Mouse (Mus musculus): Measurements from ENCODE around the gene BC005624.

Gene BC005624

DNA sequence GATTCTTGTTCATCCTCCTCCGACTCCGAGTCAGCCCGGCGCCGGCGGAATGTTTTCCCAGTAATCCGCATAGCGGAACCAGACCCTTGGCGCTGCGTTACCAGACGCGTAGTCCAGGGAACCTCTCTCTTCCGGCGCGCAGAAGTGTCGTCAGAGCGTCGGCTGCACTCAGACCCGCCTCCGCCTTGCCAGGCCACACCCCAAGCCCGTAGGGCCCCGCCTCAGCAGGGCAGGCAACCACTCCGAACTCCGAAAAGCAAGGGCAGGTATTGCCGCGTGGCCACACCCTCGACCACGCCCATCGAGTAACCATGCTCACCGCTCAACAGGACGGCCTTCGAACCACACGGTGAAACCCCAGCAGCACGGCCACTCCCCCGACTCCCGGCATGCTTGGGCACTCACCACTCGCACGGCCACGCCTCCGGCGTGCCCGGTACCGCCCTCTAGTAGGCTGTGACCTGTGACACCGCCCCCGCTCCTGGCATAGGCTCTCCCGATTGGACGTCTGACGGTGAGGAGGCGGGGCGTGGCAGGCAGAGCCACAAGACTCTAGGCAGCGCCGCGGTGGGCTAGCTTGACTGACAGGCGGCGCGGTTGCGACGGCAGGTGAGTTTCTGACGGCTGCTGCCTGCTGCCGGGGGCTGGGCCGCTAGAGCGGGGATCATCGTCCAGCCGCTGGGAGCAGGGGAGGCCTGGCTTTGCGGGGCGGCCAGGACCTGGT lies at the start of gene BC005624, which contains the start of gene Usp20:
Gene BC005624, minus strand, starts transcription at position 412 of the 724 bp plus-strand sequence.
Gene Usp20, plus strand, starts transcription at position 490 of the 724 bp plus-strand sequence.
- in situ Hi-C loops (cut with MboI; ENCODE audit: low sequenced_read_pairs): no loop called here

DNA sequence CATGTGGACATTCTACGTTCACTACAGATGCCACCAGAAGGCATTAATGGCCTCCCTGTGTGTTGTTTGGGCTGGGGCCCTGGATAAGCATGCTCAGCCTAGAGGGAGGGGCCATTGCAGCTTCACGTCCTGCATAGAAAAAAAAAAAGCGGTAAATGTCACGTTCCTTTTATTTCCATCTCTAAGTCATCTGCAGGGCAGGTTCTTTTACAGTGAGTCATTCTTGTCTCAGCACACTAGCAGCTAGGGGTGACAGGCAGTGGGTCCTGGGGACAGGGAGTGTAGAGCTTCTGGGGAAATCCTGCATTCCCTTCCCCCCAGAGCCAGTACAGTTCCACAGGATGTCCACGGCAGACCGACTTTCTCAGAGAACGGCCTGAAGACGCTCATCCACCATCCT lies 44.6 kb upstream of the BC005624 start:
- in situ Hi-C loops (cut with MboI; ENCODE audit: low sequenced_read_pairs): no loop called here

DNA sequence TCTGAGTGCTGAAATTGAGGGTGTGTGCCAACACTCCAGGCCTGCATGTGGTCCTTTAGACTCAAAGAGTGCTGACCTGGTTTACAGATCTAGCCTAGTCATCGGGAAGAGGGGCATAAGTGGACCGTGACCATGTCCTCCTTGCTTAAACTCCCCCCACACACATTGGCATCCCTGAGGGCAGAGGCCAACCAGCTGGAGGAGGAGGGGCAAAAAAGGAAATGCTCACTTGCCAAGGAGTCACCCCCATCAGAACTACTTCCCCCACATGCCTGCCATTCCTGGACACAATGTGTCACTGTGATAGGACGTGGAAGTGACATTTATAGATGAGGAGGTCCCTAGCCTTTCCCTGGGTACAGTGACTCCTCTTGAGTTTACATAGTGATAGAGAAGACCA lies 43.5 kb upstream of the BC005624 start:
- in situ Hi-C loops (cut with MboI; ENCODE audit: low sequenced_read_pairs): no loop called here

GRCm38 (mm10) chr2:31024618-31025370 lies 42.8 kb upstream of the BC005624 start:
- in situ Hi-C loops (cut with MboI; ENCODE audit: low sequenced_read_pairs): no loop called here

DNA sequence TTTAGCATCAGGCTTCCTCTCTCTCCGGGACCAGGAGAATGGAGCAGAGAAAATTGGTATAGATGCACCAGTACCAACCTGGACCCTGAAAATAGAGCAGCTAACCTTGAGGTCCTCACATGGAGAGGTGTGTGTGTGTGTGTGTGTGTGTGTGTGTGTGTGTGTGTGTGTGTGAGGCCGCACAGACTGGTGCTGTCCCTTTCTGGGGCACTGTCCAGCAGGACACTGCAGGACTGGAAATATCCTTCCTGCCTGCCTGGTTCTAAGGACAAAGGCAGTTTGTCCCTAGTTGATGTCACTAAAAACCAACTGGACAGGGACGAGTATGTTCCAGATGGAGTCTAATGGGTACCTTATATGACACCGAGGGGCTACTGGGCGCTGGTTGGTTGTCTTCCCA lies 41.9 kb upstream of the BC005624 start:
- in situ Hi-C loops (cut with MboI; ENCODE audit: low sequenced_read_pairs): no loop called here

DNA sequence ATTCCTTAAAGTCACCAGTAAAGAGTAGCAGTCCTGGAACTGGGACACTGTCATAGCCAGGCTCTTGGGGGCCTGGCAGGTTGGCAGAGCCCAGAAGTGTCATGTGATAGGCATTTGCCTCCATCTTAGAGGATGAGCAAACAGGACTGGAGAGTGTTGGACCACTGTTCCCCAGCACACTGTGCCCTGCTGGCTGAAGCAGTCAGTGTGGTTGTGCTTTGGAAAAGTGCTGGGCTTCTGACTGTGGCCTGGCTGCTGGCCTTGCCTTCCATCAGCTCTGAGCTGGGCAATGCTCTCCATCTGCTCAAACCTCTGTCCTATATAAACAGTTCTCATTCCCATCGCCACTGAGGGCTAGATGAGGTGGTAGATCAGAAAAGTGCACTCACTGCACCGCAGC lies 38.2 kb upstream of the BC005624 start:
- in situ Hi-C loops (cut with MboI; ENCODE audit: low sequenced_read_pairs): no loop called here

DNA sequence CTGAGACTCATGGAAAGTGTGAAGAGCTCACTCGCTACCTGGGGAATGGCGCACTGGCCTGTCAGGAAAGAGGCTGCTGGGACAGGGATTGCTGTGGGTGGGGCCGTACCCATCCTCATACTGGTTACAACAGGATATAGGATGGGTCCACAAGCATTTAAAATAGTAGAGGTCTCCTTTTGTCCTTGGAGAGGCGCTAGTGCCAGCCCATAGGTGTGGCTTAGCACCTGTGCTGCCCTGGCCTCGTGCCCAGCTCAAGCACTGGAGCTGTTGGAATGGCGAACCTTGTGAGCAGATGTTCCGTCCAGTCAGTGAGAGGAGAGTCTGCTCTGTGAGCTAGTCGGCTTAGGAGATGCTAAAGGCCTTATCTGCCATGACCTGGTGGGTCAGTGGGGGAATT lies 37.0 kb upstream of the BC005624 start:
- in situ Hi-C loops (cut with MboI; ENCODE audit: low sequenced_read_pairs): no loop called here

GRCm38 (mm10) chr2:31018519-31018918 lies 36.5 kb upstream of the BC005624 start:
- in situ Hi-C loops (cut with MboI; ENCODE audit: low sequenced_read_pairs): no loop called here

DNA sequence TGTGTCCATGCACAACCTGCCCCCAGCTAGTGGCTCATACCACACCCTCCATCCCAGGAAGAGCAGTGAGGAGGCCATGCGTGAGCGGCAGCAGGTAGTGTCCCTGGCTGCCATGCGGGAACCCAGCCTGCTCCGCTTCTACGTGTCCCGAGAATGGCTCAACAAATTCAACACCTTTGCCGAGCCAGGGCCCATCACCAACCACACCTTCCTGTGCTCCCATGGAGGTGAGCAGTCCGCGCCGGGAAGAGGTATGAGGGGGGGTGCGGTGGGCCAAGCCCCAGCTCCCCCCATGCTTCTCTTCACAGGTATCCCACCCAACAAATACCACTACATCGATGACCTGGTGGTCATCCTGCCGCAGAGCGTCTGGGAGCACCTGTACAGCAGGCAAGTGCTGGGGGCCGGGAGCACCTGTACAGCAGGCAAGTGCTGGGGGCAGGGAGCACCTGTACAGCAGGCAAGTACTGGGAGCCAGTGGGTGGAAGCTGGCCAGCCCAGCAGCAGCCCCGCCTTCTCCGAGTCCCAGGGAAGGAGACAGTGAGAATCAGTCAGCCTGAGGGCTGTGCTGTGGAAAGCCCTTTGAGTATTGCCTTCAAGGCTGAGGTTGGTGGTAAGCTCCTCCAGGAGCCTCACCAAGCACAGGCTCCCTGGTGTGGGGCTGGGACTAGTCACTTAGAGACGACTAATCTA lies 35.8 kb upstream of the BC005624 start:
- in situ Hi-C loops (cut with MboI; ENCODE audit: low sequenced_read_pairs): no loop called here

- in situ Hi-C loops (cut with MboI; ENCODE audit: low sequenced_read_pairs): no loop called here
These were observed 31.5 kb upstream of the BC005624 start for GRCm38 (mm10) chr2:31013371-31014120.

DNA sequence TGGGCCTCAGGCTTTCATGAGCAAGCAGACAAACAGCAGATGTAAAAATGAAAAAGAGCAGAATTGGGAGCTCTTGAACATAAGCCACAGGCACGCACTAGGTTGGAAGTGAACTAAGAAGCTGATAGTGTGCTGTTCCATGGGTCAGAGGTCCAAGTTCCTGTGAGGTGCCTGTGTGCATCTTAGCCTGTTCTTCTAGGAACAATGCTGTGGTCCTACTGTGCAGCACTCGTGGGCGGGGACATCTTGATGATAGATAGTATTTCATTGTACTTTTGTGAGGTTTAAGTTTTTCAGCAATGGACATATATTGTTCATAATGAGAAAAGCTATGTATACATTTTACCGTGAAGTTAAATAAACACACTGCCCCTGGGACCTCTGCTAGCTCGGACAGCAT lies 25.2 kb upstream of the BC005624 start:
- in situ Hi-C loops (cut with MboI; ENCODE audit: low sequenced_read_pairs): no loop called here

- in situ Hi-C loops (cut with MboI; ENCODE audit: low sequenced_read_pairs): no loop called here
These were observed 24.4 kb upstream of the BC005624 start for GRCm38 (mm10) chr2:31006434-31006833.

GRCm38 (mm10) chr2:31005453-31005852 lies 23.5 kb upstream of the BC005624 start:
- in situ Hi-C loops (cut with MboI; ENCODE audit: low sequenced_read_pairs): no loop called here

GRCm38 (mm10) chr2:31002857-31003256 lies 20.9 kb upstream of the BC005624 start:
- in situ Hi-C loops (cut with MboI; ENCODE audit: low sequenced_read_pairs): no loop called here

DNA sequence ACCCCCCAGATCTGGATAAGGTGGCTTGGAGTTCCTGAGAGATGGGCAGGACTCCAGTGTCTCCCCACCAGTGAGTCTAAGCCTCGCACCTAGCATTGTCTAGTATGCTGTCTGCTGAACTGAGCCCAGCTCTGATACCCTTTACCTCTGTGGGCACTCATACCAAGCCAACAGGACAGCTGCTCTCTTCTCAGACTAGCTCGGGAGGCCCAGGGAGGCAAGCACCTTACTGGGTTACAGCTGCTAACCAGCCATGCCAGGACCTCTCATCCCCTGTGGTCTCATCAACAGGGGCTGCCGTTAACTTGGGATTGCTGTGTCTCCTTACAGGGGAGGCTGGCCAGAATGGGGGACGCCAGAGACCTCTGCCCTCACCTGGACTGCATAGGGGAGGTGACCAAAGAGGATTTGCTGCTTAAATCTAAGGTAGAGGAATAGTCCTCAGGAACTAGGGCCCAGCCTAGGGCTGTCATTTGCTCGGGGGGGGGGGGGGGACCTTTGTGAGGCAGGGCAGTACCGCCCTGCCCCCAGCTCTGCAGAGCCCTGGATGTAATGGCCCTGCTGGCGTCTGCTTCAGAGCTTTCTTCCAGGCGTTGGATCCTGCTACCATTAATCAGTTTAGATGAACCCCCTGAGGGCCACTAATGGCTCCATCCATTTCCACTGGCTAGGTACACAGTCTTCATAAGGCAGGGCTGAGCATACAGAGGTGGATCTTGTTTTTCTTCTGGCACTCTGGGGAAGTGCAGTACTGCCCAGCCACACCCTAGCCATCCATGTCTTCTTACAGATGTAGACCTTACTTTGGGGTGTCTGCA lies 16.7 kb upstream of the BC005624 start:
- in situ Hi-C loops (cut with MboI; ENCODE audit: low sequenced_read_pairs): no loop called here

DNA sequence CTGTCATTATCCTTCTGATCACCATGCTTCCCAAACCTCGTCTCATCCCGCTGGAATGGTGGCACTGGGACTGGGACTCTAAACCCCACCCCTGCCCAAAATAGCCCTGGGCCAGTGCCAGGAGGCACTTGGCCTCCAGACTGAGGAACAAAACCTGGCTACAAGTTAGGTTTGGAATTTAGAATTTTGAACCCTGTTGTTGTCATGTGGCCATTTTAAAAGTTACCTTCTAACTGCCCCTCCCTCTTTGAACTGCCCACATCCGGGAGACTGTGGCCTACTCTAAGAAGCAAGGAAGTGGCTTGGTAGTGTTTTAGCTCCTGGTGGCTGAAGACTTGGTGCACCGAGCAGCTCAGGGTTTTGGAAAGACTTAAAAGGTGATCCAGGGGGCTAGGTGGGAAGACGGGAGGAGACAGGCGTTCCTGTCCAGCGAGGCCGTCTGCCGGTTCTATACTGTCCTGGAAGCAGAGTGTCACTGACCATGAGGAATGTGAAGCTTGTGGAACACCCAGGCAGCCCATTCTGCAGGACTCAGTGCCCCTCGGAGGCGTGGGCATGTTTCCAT lies 13.5 kb upstream of the BC005624 start:
- in situ Hi-C loops (cut with MboI; ENCODE audit: low sequenced_read_pairs): no loop called here

GRCm38 (mm10) chr2:30994853-30995252 lies 12.9 kb upstream of the BC005624 start:
- in situ Hi-C loops (cut with MboI; ENCODE audit: low sequenced_read_pairs): no loop called here

DNA sequence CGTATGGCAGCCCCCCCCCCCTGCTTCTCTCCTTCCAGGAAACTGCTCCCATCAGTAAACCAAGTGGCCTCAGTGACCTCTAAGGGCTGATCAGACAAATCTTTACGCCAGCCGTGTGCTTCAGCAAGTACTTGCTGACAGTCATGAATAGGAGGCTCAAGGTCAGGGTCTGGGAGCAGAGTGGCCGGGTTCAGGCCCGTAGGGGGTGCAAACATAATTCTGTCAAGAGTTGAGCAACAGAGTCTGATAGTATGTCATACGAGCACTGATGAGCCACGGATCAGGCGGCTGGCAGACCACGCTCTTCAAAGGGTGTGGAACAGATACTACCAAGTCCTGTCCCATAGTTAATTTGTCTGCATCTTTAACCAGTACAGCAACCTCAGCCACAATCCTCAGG lies 8.2 kb upstream of the BC005624 start:
- in situ Hi-C loops (cut with MboI; ENCODE audit: low sequenced_read_pairs): no loop called here

DNA sequence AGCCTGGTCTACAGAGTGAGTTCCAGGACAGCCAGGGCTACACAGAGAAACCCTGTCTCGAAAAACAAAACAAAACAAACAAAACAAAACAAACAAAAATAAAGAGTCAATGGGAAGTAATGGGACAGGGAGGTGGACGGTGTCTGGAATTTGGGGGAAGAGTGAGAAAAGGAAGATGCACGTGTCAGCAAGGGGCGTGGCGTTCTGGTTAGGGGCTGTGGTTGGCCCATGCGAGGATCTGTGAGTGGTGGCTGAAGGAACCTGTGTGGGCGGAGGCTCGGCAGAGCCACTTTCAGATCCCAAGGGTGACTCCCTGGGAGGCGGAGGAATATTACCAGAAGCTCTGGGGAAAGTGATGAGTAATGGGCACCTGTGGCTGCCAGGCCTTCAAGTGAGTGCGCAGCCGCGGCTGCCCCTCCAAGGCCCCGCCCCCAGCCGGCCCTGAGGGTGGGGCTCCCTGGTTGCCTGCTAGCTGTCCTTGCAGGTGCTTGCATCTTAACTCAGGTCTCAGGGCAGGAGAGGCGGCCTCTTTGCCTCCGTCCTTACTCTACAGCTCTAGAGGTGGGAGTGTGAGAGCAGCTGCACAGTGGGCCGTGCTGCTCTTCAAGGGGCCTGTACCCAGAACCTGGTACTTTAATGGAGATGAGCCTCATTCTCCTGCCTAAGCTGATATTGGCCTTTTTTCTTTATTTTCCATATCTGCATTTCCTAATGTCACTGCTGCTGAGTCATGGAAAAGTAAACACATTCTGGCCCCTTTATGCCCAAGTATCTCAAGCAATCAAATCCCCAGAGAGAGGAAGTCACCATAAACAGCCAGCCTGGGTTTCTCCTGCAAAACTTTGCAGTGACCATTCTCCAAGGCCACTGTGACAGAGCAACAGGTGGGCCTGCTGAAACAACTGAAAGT lies 3.4 kb upstream of the BC005624 start:
- in situ Hi-C loops (cut with MboI; ENCODE audit: low sequenced_read_pairs): no loop called here

Data from CH12F3 (cell line).